ENCODE assay signal across 30 mouse cellular contexts in genomic region chr6:55370831-55371230, GRCm38 (mm10). TPM values are rescaled to one million over a fixed set of nuclear protein-coding genes. Genes with fewer than 3 reads are reported as not detected.
A peak's percentile ranks its signal among the peaks of the same experiment; 100 is the strongest.
DNase-seq lines count a peak whose midpoint lies in the region; ATAC-seq and TF ChIP-seq lines count a peak whose summit lies in the region.
"Had no signal": no experiment of that assay in that cellular context is flagged by ENCODE, and none has a peak within 500 bp of the region (broad histone marks: within the 10 kb centered on the region; RNA-seq: fewer than 3 reads in every experiment).

No protein-coding gene starts in this region.

- H3K4me3 ChIP-seq in liver, embryonic 14.5 days (ENCODE audit: insufficient read depth in 1 of 2, low read depth in 2 of 2, low read length in 2 of 2) = no peak overlapping the region
- H3K4me3 ChIP-seq: embryonic facial prominence, embryonic 15.5 days; forebrain, embryonic 10.5 days; heart, embryonic 13.5 days had no signal

- H3K4me1 ChIP-seq in liver, embryonic 14.5 days (replicated peaks; ENCODE audit: control insufficient read depth in 2 of 2, insufficient read depth in 2 of 2, low read length in 1 of 2) = peaks cover 31% of the 10 kb centered on the region in 2 experiments
- H3K4me1 ChIP-seq: embryonic facial prominence, embryonic 15.5 days; forebrain, embryonic 10.5 days; heart, embryonic 13.5 days had no signal

- WGBS in liver, embryonic 14.5 days (ENCODE audit: insufficient replicate concordance) = 7% methylated on average over 6 of the region's 6 CpGs

- peak overlapping the region; percentile 34 for H3K4me2 ChIP-seq in liver, embryonic 14.5 days (ENCODE audit: low read depth)
- H3K4me2 ChIP-seq: embryonic facial prominence, embryonic 15.5 days; heart, embryonic 13.5 days; hindbrain, embryonic 14.5 days had no signal

- peak overlapping the region; percentile 66 for H3K27ac ChIP-seq in liver, embryonic 14.5 days
- H3K27ac ChIP-seq: embryonic facial prominence, embryonic 15.5 days; forebrain, embryonic 10.5 days; heart, embryonic 13.5 days; hindbrain, embryonic 14.5 days; kidney, postnatal 0 days; stomach, postnatal 0 days had no signal

- H3K9me3 ChIP-seq in liver, embryonic 14.5 days (ENCODE audit: control insufficient read depth, low read length) = no peaks in the 10 kb centered on the region
- H3K9me3 ChIP-seq: embryonic facial prominence, embryonic 15.5 days; forebrain, embryonic 10.5 days; heart, embryonic 13.5 days had no signal

- no peak for TF ChIP-seq CTCF in liver, embryonic 14.5 days (IDR thresholded peaks at IDR 0.05; ENCODE audit: low read depth)

- intact Hi-C loops in heart, postnatal 25 days (cut with DNase I) = no loop called here

- DNase-seq in heart, adult 11 months = peak; percentile 22
- DNase-seq in heart, postnatal 25 days (ENCODE audit: low spot score) = no peak
- peak; percentile 54 to 57 (median 55) for DNase-seq in liver, embryonic 14.5 days (ENCODE audit: low read depth in 3 of 3, low spot score in 3 of 3)
- DNase-seq in thymus, postnatal 36 days = no peak
- DNase-seq in embryo, embryonic 9.5 days (ENCODE audit: extremely low spot score) = no peak
- no peak for DNase-seq in left cerebral cortex, adult 11 months (ENCODE audit: low spot score)
- DNase-seq: adrenal gland, adult 2 months; cerebellum, adult 8-10 months; cerebellum, postnatal 36 days; gastrocnemius, postnatal 10 days; heart, postnatal 14 days; kidney, adult 18-20 months; lung, adult 18-20 months; lung, postnatal 10 days; midbrain, embryonic 14.5 days; right cerebral cortex, postnatal 14 days had no signal

- peak overlapping the region; percentile 25 for H3K9ac ChIP-seq in liver, embryonic 14.5 days (replicated peaks)
- H3K9ac ChIP-seq: embryonic facial prominence, embryonic 15.5 days; heart, embryonic 13.5 days; hindbrain, embryonic 14.5 days had no signal

- no peaks in the 10 kb centered on the region for H3K36me3 ChIP-seq in liver, embryonic 14.5 days (replicated peaks; ENCODE audit: control insufficient read depth, insufficient read depth, low read depth)
- H3K36me3 ChIP-seq: embryonic facial prominence, embryonic 15.5 days; forebrain, embryonic 10.5 days; heart, embryonic 13.5 days had no signal

- peak; percentile 81 for ATAC-seq in erythroid progenitor cell, adult 5-6 weeks (replicated peaks; ENCODE audit: low FRiP score, poor library complexity, severe bottlenecking)
- ATAC-seq in liver, embryonic 14.5 days (ENCODE audit: insufficient read depth) = peak; percentile 68
- ATAC-seq: forebrain, embryonic 16.5 days; inflammation-experienced regulatory T-cells, adult 6 months; Patski had no signal

- TF ChIP-seq EP300 in liver, embryonic 14.5 days (IDR thresholded peaks at IDR 0.05; ENCODE audit: low read depth) = peak; percentile 77

- H3K27me3 ChIP-seq in liver, embryonic 14.5 days (ENCODE audit: control insufficient read depth, insufficient read depth, low read length) = no peaks in the 10 kb centered on the region
- H3K27me3 ChIP-seq: embryonic facial prominence, embryonic 15.5 days; Patski had no signal

RNA-seq across cellular contexts. Expression of gene Ghrhr, which starts 5.3 kb away (rescaled TPM):
- not detected for total RNA-seq in heart, postnatal 25 days (2021)
- total RNA-seq in erythroid progenitor cell, adult 5-6 weeks (2015; ENCODE audit: low replicate concordance) = 0.84 TPM in 1 of 2 replicates, not detected in the other
- not detected in 2 replicates for total RNA-seq in erythroid progenitor cell, adult 5-6 weeks (2017; ENCODE audit: low replicate concordance)
- polyA plus RNA-seq in liver, embryonic 14.5 days (2012; rRNA removed) = 0.02 and 0.03 TPM in 2 replicates
- not detected in 2 replicates for polyA plus RNA-seq in liver, embryonic 14.5 days (2014; fragmentation: Nextera tagmentation; extraction: Ambion mirVana)
- total RNA-seq: adrenal gland, adult 2 months; gastrocnemius, postnatal 10 days; granulocyte monocyte progenitor cell, adult 5-6 weeks; heart, postnatal 14 days; layer of hippocampus, postnatal 10 days had no signal
- polyA plus RNA-seq: adrenal gland, adult 2 months; embryonic facial prominence, embryonic 15.5 days; forebrain, embryonic 10.5 days; forebrain, embryonic 16.5 days; heart, embryonic 13.5 days; hindbrain, embryonic 14.5 days; inflammation-experienced regulatory T-cells, adult 6 months; limb, embryonic 11.5 days; midbrain, embryonic 14.5 days; neural tube, embryonic 11.5 days; stomach, postnatal 0 days had no signal

RNA-seq across cellular contexts. Expression of gene Aqp1, which starts 34.6 kb away (rescaled TPM):
- 100 to 1,000 TPM; 426 to 457 TPM for total RNA-seq in heart, postnatal 25 days (2021)
- 700 and 745 TPM in 2 replicates for total RNA-seq in erythroid progenitor cell, adult 5-6 weeks (2015; ENCODE audit: low replicate concordance)
- 1,033 and 1,282 TPM in 2 replicates for total RNA-seq in erythroid progenitor cell, adult 5-6 weeks (2017; ENCODE audit: low replicate concordance)
- 58.3 and 59.3 TPM in 2 replicates for polyA plus RNA-seq in liver, embryonic 14.5 days (2012; rRNA removed)
- polyA plus RNA-seq in liver, embryonic 14.5 days (2014; fragmentation: Nextera tagmentation; extraction: Ambion mirVana) = 13.2 and 15.1 TPM in 2 replicates
- polyA plus RNA-seq: inflammation-experienced regulatory T-cells, adult 6 months had no signal

Comparison
In these comparisons a context has a peak if more than half of its experiments do, and no peak if none do; other contexts are left out.
1. DNase-seq: peak in heart, adult 11 months (single experiment) and liver, embryonic 14.5 days (3 of 3); none in heart, postnatal 25 days (single experiment), thymus, postnatal 36 days (0 of 2), embryo, embryonic 9.5 days (single experiment) and left cerebral cortex, adult 11 months (single experiment).